9 mouse cellular contexts compared by ENCODE assay signal in genomic region chr3:137680923-137681322, GRCm38 (mm10). TPM values are rescaled to one million over a fixed set of nuclear protein-coding genes. Genes with fewer than 3 reads are reported as not detected.
DNase-seq lines count a peak whose midpoint lies in the region; ATAC-seq and TF ChIP-seq lines count a peak whose summit lies in the region.
"Had no signal": no experiment of that assay in that cellular context is flagged by ENCODE, and none has a peak within 500 bp of the region (broad histone marks: within the 10 kb centered on the region; RNA-seq: fewer than 3 reads in every experiment).

No protein-coding gene starts in this region.

- DNase-seq in urinary bladder, postnatal 14 days (ENCODE audit: low spot score), result peak; percentile 49
- DNase-seq in urinary bladder, adult 2 months (ENCODE audit: low spot score), result no peak
- DNase-seq in forebrain, embryonic 10.5 days (ENCODE audit: extremely low spot score, low spot score), result no peak
- peak; percentile 74 for DNase-seq in heart, postnatal 0 days (ENCODE audit: low spot score)
- peak; percentile 67 to 73 for DNase-seq in kidney, postnatal 4 days
- peak; percentile 42 for DNase-seq in testis, postnatal 14 days (ENCODE audit: low spot score)
- no peak for DNase-seq in spleen, adult 18-20 months

- H3K4me3 ChIP-seq in forebrain, embryonic 10.5 days, result no peak overlapping the region
- H3K4me3 ChIP-seq in heart, postnatal 0 days (ENCODE audit: low read depth, low read length), result no peak overlapping the region
- H3K4me3 ChIP-seq in midbrain, embryonic 12.5 days, result no peak overlapping the region

- no peaks in the 10 kb centered on the region for H3K9me3 ChIP-seq in forebrain, embryonic 10.5 days
- H3K9me3 ChIP-seq in heart, postnatal 0 days (replicated peaks; ENCODE audit: control insufficient read depth, low read length), result no peaks in the 10 kb centered on the region
- H3K9me3 ChIP-seq in midbrain, embryonic 12.5 days, result no peaks in the 10 kb centered on the region

- H3K36me3 ChIP-seq in forebrain, embryonic 10.5 days (replicated peaks), result no peaks in the 10 kb centered on the region
- no peaks in the 10 kb centered on the region for H3K36me3 ChIP-seq in heart, postnatal 0 days (replicated peaks; ENCODE audit: control insufficient read depth, insufficient read depth, low read length)
- no peaks in the 10 kb centered on the region for H3K36me3 ChIP-seq in midbrain, embryonic 12.5 days

- no peaks in the 10 kb centered on the region for H3K27me3 ChIP-seq in forebrain, embryonic 10.5 days (ENCODE audit: poor library complexity, severe bottlenecking)
- H3K27me3 ChIP-seq in heart, postnatal 0 days (ENCODE audit: control insufficient read depth, insufficient read depth, low read length), result no peaks in the 10 kb centered on the region
- H3K27me3 ChIP-seq in midbrain, embryonic 12.5 days, result no peaks in the 10 kb centered on the region

- no peak for TF ChIP-seq CTCF in heart, postnatal 0 days (IDR thresholded peaks at IDR 0.05; ENCODE audit: low read depth)

- no peak overlapping the region for H3K4me2 ChIP-seq in heart, postnatal 0 days (ENCODE audit: low read depth, low read length)
- no peak overlapping the region for H3K4me2 ChIP-seq in midbrain, embryonic 12.5 days (replicated peaks)

- TF ChIP-seq EP300 in heart, postnatal 0 days (IDR thresholded peaks at IDR 0.05; ENCODE audit: low read depth), result 0 out of 2 replicates have a peak, but pooled peaks have one; percentile 51

- H3K4me1 ChIP-seq in forebrain, embryonic 10.5 days, result peaks cover 34% of the 10 kb centered on the region
- H3K4me1 ChIP-seq in heart, postnatal 0 days (ENCODE audit: control insufficient read depth, insufficient read depth), result 0 out of 2 replicates have a peak, but pooled peaks cover 5% of the 10 kb centered on the region
- peaks cover 27% of the 10 kb centered on the region for H3K4me1 ChIP-seq in midbrain, embryonic 12.5 days

- 30% methylated on average over 3 of the region's 3 CpGs for WGBS in forebrain, embryonic 10.5 days
- WGBS in heart, postnatal 0 days, result 4% methylated on average over 3 of the region's 3 CpGs
- WGBS in midbrain, embryonic 12.5 days, result 22% methylated on average over 3 of the region's 3 CpGs

- H3K9ac ChIP-seq in heart, postnatal 0 days (replicated peaks; ENCODE audit: low read depth, low read length), result no peak overlapping the region
- H3K9ac ChIP-seq in midbrain, embryonic 12.5 days (replicated peaks), result no peak overlapping the region

- ATAC-seq in heart, postnatal 0 days (ENCODE audit: insufficient read depth, low read depth), result peak; percentile 90
- no peak for ATAC-seq in midbrain, embryonic 12.5 days (ENCODE audit: low FRiP score, low read depth)

- peak overlapping the region; percentile 74 for H3K27ac ChIP-seq in forebrain, embryonic 10.5 days
- no peak overlapping the region for H3K27ac ChIP-seq in heart, postnatal 0 days (ENCODE audit: low read depth)
- H3K27ac ChIP-seq in midbrain, embryonic 12.5 days (replicated peaks), result peak overlapping the region; percentile 47

RNA-seq across cellular contexts. Expression of gene Gm21962, which starts 9.6 kb away (rescaled TPM):
- polyA plus RNA-seq in urinary bladder, adult 2 months (2012; rRNA removed), result not detected in 2 replicates
- polyA plus RNA-seq in forebrain, embryonic 10.5 days (2016; fragmentation: Nextera tagmentation; extraction: Ambion mirVana), result not detected in 2 replicates
- not detected in 2 replicates for total RNA-seq in heart, postnatal 0 days (2014; rRNA removed; ENCODE audit: low replicate concordance)
- polyA plus RNA-seq in heart, postnatal 0 days (2015; fragmentation: Nextera tagmentation; extraction: Ambion mirVana), result not detected in 2 replicates
- not detected in 2 replicates for polyA plus RNA-seq in midbrain, embryonic 12.5 days (2016; fragmentation: Nextera tagmentation; extraction: Ambion mirVana)
- polyA plus RNA-seq: gonadal fat pad, adult 2 months had no signal

RNA-seq across cellular contexts. Expression of gene Ddit4l, which starts 59.5 kb away (rescaled TPM):
- 2.6 and 2.8 TPM in 2 replicates for polyA plus RNA-seq in urinary bladder, adult 2 months (2012; rRNA removed)
- polyA plus RNA-seq in forebrain, embryonic 10.5 days (2016; fragmentation: Nextera tagmentation; extraction: Ambion mirVana), result 9.7 and 10.2 TPM in 2 replicates
- 1.6 and 1.8 TPM in 2 replicates for total RNA-seq in heart, postnatal 0 days (2014; rRNA removed; ENCODE audit: low replicate concordance)
- polyA plus RNA-seq in heart, postnatal 0 days (2015; fragmentation: Nextera tagmentation; extraction: Ambion mirVana), result 10.3 and 15.2 TPM in 2 replicates
- polyA plus RNA-seq in midbrain, embryonic 12.5 days (2016; fragmentation: Nextera tagmentation; extraction: Ambion mirVana), result 9.3 and 9.4 TPM in 2 replicates

Comparison
In these comparisons a context has a peak if more than half of its experiments do, and no peak if none do; other contexts are left out.
1. DNase-seq: peak in urinary bladder, postnatal 14 days (single experiment), heart, postnatal 0 days (single experiment), kidney, postnatal 4 days (2 of 2) and testis, postnatal 14 days (single experiment); none in urinary bladder, adult 2 months (single experiment), forebrain, embryonic 10.5 days (single experiment) and spleen, adult 18-20 months (0 of 2).